Mouse (Mus musculus) small intestine, adult 2 months (tissue): ENCODE results near the gene Plbd1.

Experiments used
- CTCF ChIP-seq: fragments of 200-500 bp; IDR thresholded peaks from 2 replicates; pipeline ENCODE4 v1.5.1; 2012; ENCODE audit warnings: low read depth, mild to moderate bottlenecking, control low read depth, inconsistent platforms, low read length, moderate library complexity, mixed read lengths; ENCODE audit not compliant: insufficient replicate concordance, insufficient read length; ENCODE audit errors: extremely low read depth
- POLR2A ChIP-seq: fragments of 200-500 bp; IDR thresholded peaks from 2 replicates; pipeline ENCODE4 v1.6.1; 2012; ENCODE audit warnings: low read depth, mild to moderate bottlenecking, control low read depth, inconsistent platforms, low read length, moderate library complexity

GRCm38 (mm10) chr6:136672467-136672866, 10.7 kb upstream of the Plbd1 start:
- TF ChIP-seq CTCF, result no peak
- TF ChIP-seq POLR2A, result no peak
